ENCODE assay signal across 8 mouse cellular contexts in the genomic region with DNA sequence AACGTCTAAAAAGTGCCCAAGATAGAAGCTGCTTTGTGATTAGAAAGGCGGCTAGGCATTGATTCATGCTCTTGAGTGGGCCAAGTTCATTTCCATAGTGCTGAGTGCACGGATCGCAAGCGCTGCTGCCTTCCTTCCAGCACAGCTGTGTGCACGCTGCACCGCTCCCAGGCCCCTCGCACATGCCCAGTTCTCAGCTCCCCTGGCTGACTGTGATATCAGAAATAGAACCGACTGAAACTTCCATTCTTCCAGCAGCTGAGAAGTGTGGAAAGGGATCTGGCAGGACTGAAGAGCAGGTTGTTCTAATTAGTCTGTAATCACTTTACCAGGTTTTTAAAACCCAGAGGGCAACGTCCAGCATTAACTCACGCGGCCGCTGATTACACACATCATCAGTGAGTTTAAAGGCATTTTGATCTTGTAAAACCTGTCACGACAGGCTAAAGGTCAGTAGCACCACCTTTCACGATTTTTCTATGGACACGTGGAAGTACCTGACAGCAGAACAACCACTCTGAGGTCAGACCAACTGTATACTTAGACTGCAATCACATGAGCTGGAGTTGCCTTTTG.
DNase-seq lines count a peak whose midpoint lies in the region; ATAC-seq lines count a peak whose summit lies in the region.

No protein-coding gene starts in this region.

- peaks cover 58% of the 10 kb centered on the region for H3K4me1 ChIP-seq in heart, embryonic 10.5 days
- H3K4me1 ChIP-seq in kidney, embryonic 14.5 days (ENCODE audit: control insufficient read depth, insufficient read depth, low read length) = peaks cover 19% of the 10 kb centered on the region
- H3K4me1 ChIP-seq in limb, embryonic 15.5 days = peaks cover 21% of the 10 kb centered on the region

- H3K9ac ChIP-seq in kidney, embryonic 14.5 days (ENCODE audit: low read depth, low read length) = no peak overlapping the region
- H3K9ac ChIP-seq in limb, embryonic 15.5 days = no peak overlapping the region

- peak; percentile 41; the same call in 1 of the 2 replicates for ATAC-seq in kidney, embryonic 14.5 days (ENCODE audit: low FRiP score, low TSS enrichment)
- peak; percentile 76 for ATAC-seq in limb, embryonic 15.5 days (ENCODE audit: insufficient number of reproducible peaks, low FRiP score, low TSS enrichment, low read depth)

- H3K27ac ChIP-seq in heart, embryonic 10.5 days = peak overlapping the region; percentile 47
- H3K27ac ChIP-seq in kidney, embryonic 14.5 days (ENCODE audit: low read depth, low read length) = no peak overlapping the region
- no peak overlapping the region for H3K27ac ChIP-seq in limb, embryonic 15.5 days

- 42% methylated on average over 16 of the region's 16 CpGs for WGBS in heart, embryonic 10.5 days
- 38% methylated on average over 16 of the region's 16 CpGs for WGBS in kidney, embryonic 14.5 days
- WGBS in limb, embryonic 15.5 days = 10% methylated on average over 16 of the region's 16 CpGs

- no peaks in the 10 kb centered on the region for H3K27me3 ChIP-seq in heart, embryonic 10.5 days (ENCODE audit: insufficient read depth, poor library complexity, severe bottlenecking)
- H3K27me3 ChIP-seq in kidney, embryonic 14.5 days (ENCODE audit: control insufficient read depth, insufficient read depth, low read length) = no peaks in the 10 kb centered on the region
- H3K27me3 ChIP-seq in limb, embryonic 15.5 days = no peaks in the 10 kb centered on the region

- H3K36me3 ChIP-seq in heart, embryonic 10.5 days = no peaks in the 10 kb centered on the region
- H3K36me3 ChIP-seq in kidney, embryonic 14.5 days (ENCODE audit: control insufficient read depth, insufficient read depth, low read length) = no peaks in the 10 kb centered on the region
- no peaks in the 10 kb centered on the region for H3K36me3 ChIP-seq in limb, embryonic 15.5 days

- no peak overlapping the region for H3K4me3 ChIP-seq in heart, embryonic 10.5 days
- no peak overlapping the region for H3K4me3 ChIP-seq in kidney, embryonic 14.5 days (ENCODE audit: low read length)
- H3K4me3 ChIP-seq in limb, embryonic 15.5 days = no peak overlapping the region

- no peak overlapping the region for H3K4me2 ChIP-seq in kidney, embryonic 14.5 days (replicated peaks; ENCODE audit: low read depth, low read length)
- H3K4me2 ChIP-seq in limb, embryonic 15.5 days = 0 out of 2 replicates have a peak overlapping the region, but pooled peaks have one; percentile 4

- DNase-seq in adrenal gland, postnatal 25 days = peak; percentile 29
- DNase-seq in embryo, embryonic 9.5 days (ENCODE audit: extremely low spot score) = peak; percentile 17
- peak; percentile 79 for DNase-seq in heart, embryonic 10.5 days (ENCODE audit: low spot score)
- peak; percentile 78 for DNase-seq in yolk sac, embryonic 10.5 days (ENCODE audit: low spot score)
- DNase-seq in cerebellum, postnatal 25 days = no peak
- no peak for DNase-seq in urinary bladder, adult 18-20 months (ENCODE audit: low spot score in 2 of 2)

- no peaks in the 10 kb centered on the region for H3K9me3 ChIP-seq in heart, embryonic 10.5 days
- H3K9me3 ChIP-seq in kidney, embryonic 14.5 days (ENCODE audit: control insufficient read depth, low read length) = no peaks in the 10 kb centered on the region
- H3K9me3 ChIP-seq in limb, embryonic 15.5 days = no peaks in the 10 kb centered on the region

Comparison
In these comparisons a context has a peak if more than half of its experiments do, and no peak if none do; other contexts are left out.
1. DNase-seq: peak in adrenal gland, postnatal 25 days (single experiment), embryo, embryonic 9.5 days (single experiment), heart, embryonic 10.5 days (single experiment) and yolk sac, embryonic 10.5 days (single experiment); none in cerebellum, postnatal 25 days (0 of 2) and urinary bladder, adult 18-20 months (0 of 2).